Mouse (Mus musculus): ENCODE measurements around the gene Wdcp.

The Wdcp gene

GRCm38 (mm10) chr12:4882086-4882485 lies 39.0 kb downstream of the Wdcp start:
- ChIA-PET POLR2A (interaction anchor here in 3 of 4 experiments (0.9 to 15.9 kb wide), 13 partner anchors 8 to 35 kb away, joined by 3 to 357 read pairs (median 6); partner anchors contain the start of genes Mfsd2b (in 3 of the 3), Atad2b (in 1 of the 3) and Ubxn2a (in 1 of the 3)), CTCF (interaction anchor here in 1 of 4 experiments (1.1 kb wide), 1 partner anchor 36 kb away, joined by 5 read pairs; the partner anchor contains the start of gene Atad2b)

GRCm38 (mm10) chr12:4885062-4885461 lies 42.0 kb downstream of the Wdcp start:
- ChIA-PET CTCF (interaction anchor here in 2 of 4 experiments (0.6 to 1.8 kb wide), 2 partner anchors 8 to 32 kb away, joined by 3 to 4 read pairs; partner anchors contain the start of gene Atad2b (in 1 of the 2)), POLR2A (interaction anchor here in 2 of 4 experiments (0.6 to 15.9 kb wide), 7 partner anchors 11 to 170 kb away, joined by 3 to 357 read pairs (median 3); partner anchors contain the start of genes Mfsd2b (in 2 of the 2), Atad2b (in 1 of the 2) and Ubxn2a (in 1 of the 2))

- ChIA-PET POLR2A (interaction anchor here (0.5 to 15.9 kb wide), 10 partner anchors 10 to 31 kb away, joined by 3 to 357 read pairs (median 4); partner anchors contain the start of genes Atad2b (in 1 of the 4), Mfsd2b (in 1 of the 4) and Ubxn2a (in 1 of the 4)), CTCF (interaction anchor here in 1 of 4 experiments (0.6 to 1.8 kb wide), 2 partner anchors 19 to 31 kb away, joined by 3 to 4 read pairs; partner anchors contain the start of gene Atad2b)
These were observed 43.5 kb downstream of the Wdcp start for GRCm38 (mm10) chr12:4886581-4886980.

- ChIA-PET CTCF (interaction anchor here in 2 of 4 experiments (0.6 kb wide), 2 partner anchors 18 to 117 kb away, joined by 5 to 7 read pairs; no protein-coding TSS in a partner anchor), POLR2A (interaction anchor here (0.5 to 21.5 kb wide), 20 partner anchors 3 to 341 kb away, joined by 3 to 357 read pairs (median 4); partner anchors contain the start of genes Mfsd2b (in 2 of the 4), Atad2b (in 1 of the 4), Sf3b6 (in 1 of the 4) and Ubxn2a (in 1 of the 4))
These were observed 45.6 kb downstream of the Wdcp start for GRCm38 (mm10) chr12:4888739-4889138.

GRCm38 (mm10) chr12:4889251-4889650 lies 46.1 kb downstream of the Wdcp start:
- POLR2A ChIA-PET = interaction anchor here (0.5 to 21.5 kb wide), 13 partner anchors 4 to 37 kb away, joined by 3 to 357 read pairs (median 6); partner anchors contain the start of genes Atad2b (in 2 of the 4), Mfsd2b (in 1 of the 4) and Ubxn2a (in 1 of the 4)

GRCm38 (mm10) chr12:4889891-4890290 lies 46.8 kb downstream of the Wdcp start:
- CTCF ChIA-PET = interaction anchor here in 1 of 4 experiments (1.0 kb wide), 1 partner anchor 27 kb away, joined by 4 read pairs; the partner anchor contains the start of gene Atad2b

More at GRCm38 (mm10) chr12:4889251-4889650, 46.1 kb downstream of the Wdcp start:
- CTCF ChIA-PET = interaction anchor here in 3 of 4 experiments (0.6 to 1.0 kb wide), 3 partner anchors 18 to 123 kb away, joined by 4 to 5 read pairs (median 5); partner anchors contain the start of gene Atad2b (in 1 of the 3)

GRCm38 (mm10) chr12:4898024-4898423 lies 54.9 kb downstream of the Wdcp start:
- POLR2A ChIA-PET = interaction anchor here (0.5 to 21.5 kb wide), 38 partner anchors 7 to 1028 kb away, joined by 3 to 445 read pairs (median 5); partner anchors contain the start of genes Atad2b (in 3 of the 4), Mfsd2b (in 3 of the 4), Ubxn2a (in 2 of the 4) and Fam228b (in 1 of the 4)
- CTCF ChIA-PET = interaction anchor here (0.6 to 2.2 kb wide), 7 partner anchors 19 to 183 kb away, joined by 3 to 6 read pairs (median 3); partner anchors contain the start of gene Atad2b (in 2 of the 4)

More at GRCm38 (mm10) chr12:4889891-4890290, 46.8 kb downstream of the Wdcp start:
- POLR2A ChIA-PET = interaction anchor here in 2 of 4 experiments (0.6 to 21.5 kb wide), 8 partner anchors 4 to 37 kb away, joined by 3 to 357 read pairs (median 15); partner anchors contain the start of genes Atad2b (in 2 of the 2), Mfsd2b (in 1 of the 2) and Ubxn2a (in 1 of the 2)

GRCm38 (mm10) chr12:4905946-4906345 lies 62.8 kb downstream of the Wdcp start:
- ChIA-PET POLR2A (interaction anchor here (0.5 to 21.5 kb wide), 32 partner anchors 9 to 1032 kb away, joined by 3 to 445 read pairs (median 5); partner anchors contain the start of genes Atad2b (in 4 of the 4), Mfsd2b (in 4 of the 4), Fam228b (in 1 of the 4) and Pfn4 (in 1 of the 4)), CTCF (interaction anchor here (0.6 to 2.8 kb wide), 14 partner anchors 9 to 1526 kb away, joined by 3 to 22 read pairs (median 4); partner anchors contain the start of genes Atad2b (in 3 of the 4) and Mfsd2b (in 1 of the 4))

- CTCF ChIA-PET = interaction anchor here (0.7 to 2.8 kb wide), 8 partner anchors 9 to 33 kb away, joined by 3 to 22 read pairs (median 5); partner anchors contain the start of genes Atad2b (in 2 of the 4) and Mfsd2b (in 1 of the 4)
- POLR2A ChIA-PET = interaction anchor here (0.6 to 21.5 kb wide), 21 partner anchors 9 to 318 kb away, joined by 3 to 445 read pairs (median 7); partner anchors contain the start of genes Atad2b (in 3 of the 4) and Mfsd2b (in 3 of the 4)
These were observed 63.4 kb downstream of the Wdcp start for GRCm38 (mm10) chr12:4906476-4906875.

- ChIA-PET POLR2A (interaction anchor here (0.7 to 21.5 kb wide), 20 partner anchors 8 to 549 kb away, joined by 3 to 445 read pairs (median 10); partner anchors contain the start of genes Atad2b (in 4 of the 4) and Mfsd2b (in 1 of the 4)), CTCF (interaction anchor here (0.7 to 2.8 kb wide), 4 partner anchors 10 to 18 kb away, joined by 3 to 22 read pairs (median 5); partner anchors contain the start of gene Atad2b (in 3 of the 4))
These were observed 64.1 kb downstream of the Wdcp start, which contains the start of gene Ubxn2a for GRCm38 (mm10) chr12:4906951-4907906. Gene Ubxn2a, minus strand, starts transcription at chr12:4907705.

GRCm38 (mm10) chr12:4908391-4908790 lies 65.3 kb downstream of the Wdcp start:
- ChIA-PET CTCF (interaction anchor here in 3 of 4 experiments (0.7 to 1.7 kb wide), 3 partner anchors 9 to 10 kb away, joined by 3 to 6 read pairs (median 4); partner anchors contain the start of gene Atad2b (in 3 of the 3)), POLR2A (interaction anchor here (0.6 to 21.5 kb wide), 19 partner anchors 8 to 551 kb away, joined by 3 to 445 read pairs (median 7); partner anchors contain the start of genes Atad2b (in 4 of the 4), Mfsd2b (in 2 of the 4) and Klhl29 (in 1 of the 4))
